Mouse (Mus musculus) gastrocnemius, adult 18-20 months (tissue): Measurements from ENCODE around the gene Tmem167b. TPM values are rescaled to one million over a fixed set of nuclear protein-coding genes. Genes with fewer than 3 reads are reported as not detected.

Source experiments
- DNase-seq: peaks from one replicate; pipeline ENCODE4 v3.0.0; 2021; ENCODE audit warnings: low spot score
- microRNA-seq: library from miRNA; unstranded; fragments of <30 nt; microRNA quantifications from one replicate; pipeline ENCODE4 v1.2.0, GENCODE M21; 2021
- total RNA-seq, 2 experiments: library from RNA; stranded (reverse); gene quantifications; 2 replicates each; pipeline ENCODE4 v1.2.3; 2021

Gene Tmem167b
- total RNA-seq, 2 experiments from 2014 or later: 12.7 to 14.1 TPM

- DNase-seq: no peak
These were observed 20.0 kb downstream of the Tmem167b start for GRCm38 (mm10) chr3:108542299-108542698.

GRCm38 (mm10) chr3:108537303-108537702 lies 25.0 kb downstream of the Tmem167b start:
- peak; percentile 88 for DNase-seq

DNA sequence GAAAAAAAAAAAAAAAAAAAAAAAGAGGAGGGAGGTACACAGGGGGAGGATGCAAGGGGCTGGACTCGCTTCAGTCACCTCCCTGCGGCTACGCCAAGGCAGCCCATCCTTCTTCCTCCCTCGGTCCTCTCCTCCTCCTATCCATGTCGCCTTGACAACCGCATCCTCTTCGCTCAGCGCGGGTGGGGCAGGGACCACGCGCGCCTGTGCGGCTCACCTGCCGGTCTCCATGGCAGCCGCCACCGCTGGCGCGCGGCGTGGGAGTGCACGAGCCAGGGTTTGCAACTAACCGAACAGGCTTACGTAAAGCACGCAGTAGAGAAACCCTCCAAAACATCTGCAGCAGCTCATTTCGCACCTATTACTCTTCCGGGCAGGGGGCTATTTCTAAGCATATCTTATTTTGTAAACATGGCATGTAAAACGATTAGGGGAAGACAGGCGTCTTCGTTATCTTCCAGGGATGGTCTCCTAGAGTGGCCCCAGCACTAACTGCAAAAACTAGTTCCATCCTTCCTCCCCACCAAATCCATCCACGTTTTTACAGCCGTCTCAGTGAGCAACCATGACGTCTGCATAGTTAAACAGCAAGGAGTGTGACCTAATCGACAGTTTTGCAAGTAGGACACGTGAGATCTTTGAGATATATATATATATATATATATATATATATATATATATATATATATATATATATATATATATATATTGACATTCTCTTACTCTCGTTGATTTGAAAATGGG lies 25.6 kb downstream of the Tmem167b start, which contains the start of gene 5330417C22Rik:
5330417C22Rik (minus strand) TSS at position 20 of the 744 bp plus-strand sequence.
- DNase-seq: no peak

GRCm38 (mm10) chr3:108535896-108536516 lies 26.3 kb downstream of the Tmem167b start:
- DNase-seq: no peak

DNA sequence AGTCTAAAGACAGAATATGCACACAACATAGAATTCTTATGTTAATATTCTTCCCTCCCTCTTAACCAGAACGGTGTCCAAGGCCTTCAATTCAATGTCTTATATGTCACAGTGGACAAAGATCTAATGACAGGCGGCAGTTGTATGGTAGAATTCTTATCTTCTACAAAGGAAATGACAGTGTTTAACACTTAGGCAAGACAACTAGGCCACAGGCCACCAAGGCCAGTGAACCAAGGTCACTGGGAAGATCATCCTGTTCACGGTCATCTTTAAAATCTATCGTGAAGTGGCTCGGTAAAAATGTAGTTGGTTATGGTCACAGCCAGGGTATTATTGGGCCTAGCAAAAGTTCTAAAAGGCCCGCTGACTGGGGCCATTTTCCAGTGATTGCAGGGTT lies 28.3 kb downstream of the Tmem167b start, which contains the start of gene 1700013F07Rik:
1700013F07Rik (plus strand) TSS at position 200 of the 400 bp plus-strand sequence.
- DNase-seq: no peak

DNA sequence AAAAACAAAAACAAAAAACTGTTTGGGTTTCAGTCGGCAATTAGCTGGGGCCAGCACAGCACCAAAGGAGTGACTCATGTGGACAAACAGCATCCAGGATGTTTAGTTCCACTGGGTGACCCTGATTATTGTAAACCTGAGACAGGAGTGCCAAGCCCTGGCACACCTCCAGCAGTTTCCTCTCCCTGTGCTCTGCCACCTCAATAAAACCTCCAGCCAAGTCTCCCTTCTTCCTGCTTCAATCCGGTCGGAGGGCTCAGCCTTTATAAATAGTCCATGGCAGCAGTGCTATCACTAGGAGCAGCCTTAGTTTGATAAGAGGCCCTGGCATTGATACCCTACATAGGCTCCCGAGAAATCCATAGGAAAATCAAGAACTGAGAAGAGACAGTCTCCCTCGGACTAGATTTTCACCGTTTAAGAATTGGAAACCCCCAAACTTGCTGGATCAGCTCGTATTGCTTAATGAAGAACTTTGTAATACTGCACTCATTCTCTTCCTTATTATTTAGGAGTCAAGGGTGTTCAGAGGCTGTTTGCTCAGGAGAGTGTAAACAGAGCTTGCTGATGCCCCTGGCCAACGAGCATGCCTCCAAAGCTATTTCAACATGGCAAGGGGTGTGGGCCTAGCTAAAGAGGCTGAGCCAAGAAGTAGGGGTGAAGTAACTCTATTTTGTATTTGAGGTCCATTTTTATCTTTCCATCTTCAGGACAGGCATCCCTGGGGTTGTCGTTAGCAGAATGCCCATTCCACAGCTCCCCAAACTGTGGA lies 29.0 kb downstream of the Tmem167b start:
- DNase-seq: no peak

GRCm38 (mm10) chr3:108528489-108528888 lies 33.8 kb downstream of the Tmem167b start:
- no peak for DNase-seq

DNA sequence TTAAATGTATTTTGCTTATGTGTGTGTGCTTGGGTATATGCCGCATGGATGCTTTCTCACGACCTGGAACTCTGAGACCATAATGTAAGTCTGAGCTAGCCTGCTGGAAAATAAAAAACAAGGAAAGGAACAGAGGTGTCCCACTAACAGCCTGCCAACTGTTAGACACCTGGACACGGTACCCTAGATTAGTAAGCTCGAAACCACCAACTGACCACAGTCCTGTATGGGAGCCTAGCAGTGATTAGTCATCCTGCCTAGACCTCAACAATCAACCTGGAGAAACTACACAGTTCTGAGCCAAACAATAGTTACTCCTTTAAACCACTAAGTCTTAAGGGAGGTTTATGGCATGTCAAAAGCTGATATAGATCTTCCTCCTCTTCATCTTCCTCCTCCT lies 38.9 kb downstream of the Tmem167b start:
- DNase-seq: no peak

DNA sequence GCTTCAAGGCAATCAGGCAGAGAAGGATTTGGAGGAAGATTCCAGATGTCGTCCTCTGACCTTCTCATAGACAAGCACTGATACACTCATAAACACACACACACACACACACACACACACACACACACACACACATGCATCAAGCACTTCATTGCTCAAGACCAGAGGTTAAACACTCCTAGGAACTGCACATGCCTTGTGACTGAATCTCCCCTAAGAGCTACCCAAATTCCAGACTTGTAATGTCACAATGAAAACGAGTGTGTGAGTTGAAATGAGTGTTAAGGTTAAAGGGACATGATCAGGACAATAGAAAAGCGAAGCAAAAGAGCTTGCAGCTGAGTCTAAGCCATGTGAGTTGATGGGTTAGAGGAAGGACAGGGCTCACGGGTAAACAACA lies 44.0 kb downstream of the Tmem167b start:
- DNase-seq: no peak

GRCm38 (mm10) chr3:108513465-108513864 lies 48.8 kb downstream of the Tmem167b start:
- no peak for DNase-seq

DNA sequence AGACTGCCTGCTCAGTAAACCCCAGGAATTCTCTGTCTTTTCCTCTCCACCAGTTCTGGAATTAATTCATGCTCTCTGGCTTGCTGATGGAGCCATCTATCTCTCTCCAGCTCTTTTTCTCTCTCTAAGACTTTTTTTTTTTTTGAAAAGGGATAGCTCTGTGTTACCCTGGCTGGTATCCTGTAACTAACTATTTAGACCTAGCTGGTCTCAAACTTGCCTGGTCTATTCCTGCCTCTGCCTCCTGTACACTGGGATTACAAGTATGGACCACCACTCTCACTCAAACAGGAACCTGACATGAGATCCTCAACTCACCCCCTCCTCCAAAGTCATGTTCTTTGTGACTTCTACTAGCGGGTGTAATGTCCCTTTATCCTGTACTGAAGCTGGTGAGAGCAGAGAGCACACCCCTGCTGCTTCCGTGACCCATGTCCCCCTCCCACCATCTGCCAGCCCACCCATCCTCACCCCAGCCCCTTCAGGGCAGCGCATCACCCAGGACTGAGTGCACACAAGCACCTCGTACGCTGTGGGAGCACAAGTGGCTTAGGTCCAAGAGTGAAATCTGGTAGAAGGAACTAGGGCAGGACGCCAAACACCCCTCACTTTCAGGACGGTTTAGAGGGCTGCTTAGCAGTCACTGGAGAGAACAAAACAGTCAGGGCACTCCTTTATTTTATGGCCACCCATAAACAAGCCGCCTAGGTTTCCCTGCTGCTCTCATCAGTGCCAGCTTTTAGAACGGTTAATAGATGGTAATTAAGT lies 51.4 kb downstream of the Tmem167b start:
- no peak for DNase-seq

- no peak for DNase-seq
These were observed 52.1 kb downstream of the Tmem167b start for GRCm38 (mm10) chr3:108510156-108510555.

GRCm38 (mm10) chr3:108508745-108509474 lies 53.4 kb downstream of the Tmem167b start:
- no peak for DNase-seq

Small RNAs within 50 kb of the gene (microRNA-seq; reads per million reads assigned to microRNA genes)
- gene Gm22860: not detected

Other genes with a start within 250 kb of the Tmem167b start
- gene Mybphl, start 197.6 kb downstream of the Tmem167b start, total RNA-seq: not detected
- not detected for gene Psrc1, start 178.6 kb downstream of the Tmem167b start, total RNA-seq
- gene Celsr2, start 146.9 kb downstream of the Tmem167b start, total RNA-seq: 10 to 100 TPM; 10.0 to 11.6 TPM
- 100 to 1,000 TPM; 118 to 122 TPM for gene Sars, start 117.3 kb downstream of the Tmem167b start, total RNA-seq
- gene 1700013F07Rik, start 28.3 kb downstream of the Tmem167b start, total RNA-seq: not detected
- gene 5330417C22Rik, start 25.9 kb downstream of the Tmem167b start, total RNA-seq: not detected
- gene Taf13, start 9.2 kb upstream of the Tmem167b start, total RNA-seq: 10 to 100 TPM; 22.4 to 22.6 TPM
- 1 to 10 TPM; 6.0 to 6.4 TPM for gene Wdr47, start 28.8 kb upstream of the Tmem167b start, total RNA-seq
- gene Clcc1, start 91.4 kb upstream of the Tmem167b start, total RNA-seq: 10 to 100 TPM; 32.6 to 37.4 TPM
- under 1 TPM; 0.78 to 0.97 TPM for gene Gpsm2, start 159.8 kb upstream of the Tmem167b start, total RNA-seq
- under 1 TPM; 0.14 to 0.30 TPM for gene Aknad1, start 177.2 kb upstream of the Tmem167b start, total RNA-seq